Mouse (Mus musculus): ENCODE measurements around the gene Dffb. TPM values are rescaled to one million over a fixed set of nuclear protein-coding genes. Genes with fewer than 3 reads are reported as not detected.
A peak's percentile ranks its signal among the peaks of the same experiment; 100 is the strongest.

Gene Dffb
- total RNA-seq (2021) = 10 to 100 TPM in 1 of 2 experiments, 1 to 10 TPM in 1; 8.3 to 11.9 TPM

DNA sequence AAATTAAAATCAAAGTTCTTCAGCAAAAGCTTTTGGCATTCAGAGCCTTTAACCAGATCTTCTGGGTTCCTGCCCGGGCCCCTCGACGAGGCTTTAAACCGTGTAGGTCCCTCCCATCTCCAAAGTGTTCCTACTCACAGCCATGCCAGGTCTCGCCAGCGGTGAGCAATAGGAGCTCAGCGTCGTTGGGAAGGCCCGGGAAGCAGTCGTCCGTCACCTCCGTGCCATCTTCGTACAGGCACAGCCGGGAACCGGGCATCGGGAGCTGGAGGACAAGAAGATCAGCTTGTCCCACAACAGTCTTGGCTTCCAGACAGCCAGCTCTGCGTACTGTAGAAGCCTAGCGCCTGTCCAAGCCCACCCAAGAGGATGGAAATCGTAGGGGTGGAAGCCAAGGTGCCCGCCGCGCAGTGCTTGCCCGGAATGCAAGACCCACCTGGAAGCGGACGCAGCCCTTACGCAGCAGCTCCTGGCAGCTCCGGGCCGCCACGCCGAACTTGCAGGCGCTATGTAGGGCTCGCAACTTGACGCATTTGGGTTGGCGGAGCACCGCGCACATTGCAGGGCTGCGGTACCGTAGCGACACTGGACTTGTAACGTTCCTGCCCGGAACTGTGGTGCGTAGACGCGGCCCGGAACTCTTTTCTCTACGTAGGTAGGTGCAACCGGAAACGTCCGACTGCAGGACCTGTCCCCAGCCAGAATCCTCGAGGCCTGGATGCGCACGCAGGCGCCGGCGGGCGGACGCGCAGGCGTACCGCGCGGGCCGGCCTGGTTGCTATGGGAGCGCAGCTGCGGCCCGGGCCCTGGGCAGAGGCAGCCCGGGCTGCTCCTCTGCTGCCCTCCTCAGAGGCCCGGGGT is at the start of gene Dffb, which contains the start of gene Cep104:
Gene Dffb (minus strand): TSS at position 696 of the 861 bp plus-strand sequence.
Gene Cep104 (plus strand): TSS at position 764 of the 861 bp plus-strand sequence.
- DNase-seq (ENCODE audit: extremely low spot score in 1 of 2, low spot score in 1 of 2) = peak; percentile 91 to 94

DNA sequence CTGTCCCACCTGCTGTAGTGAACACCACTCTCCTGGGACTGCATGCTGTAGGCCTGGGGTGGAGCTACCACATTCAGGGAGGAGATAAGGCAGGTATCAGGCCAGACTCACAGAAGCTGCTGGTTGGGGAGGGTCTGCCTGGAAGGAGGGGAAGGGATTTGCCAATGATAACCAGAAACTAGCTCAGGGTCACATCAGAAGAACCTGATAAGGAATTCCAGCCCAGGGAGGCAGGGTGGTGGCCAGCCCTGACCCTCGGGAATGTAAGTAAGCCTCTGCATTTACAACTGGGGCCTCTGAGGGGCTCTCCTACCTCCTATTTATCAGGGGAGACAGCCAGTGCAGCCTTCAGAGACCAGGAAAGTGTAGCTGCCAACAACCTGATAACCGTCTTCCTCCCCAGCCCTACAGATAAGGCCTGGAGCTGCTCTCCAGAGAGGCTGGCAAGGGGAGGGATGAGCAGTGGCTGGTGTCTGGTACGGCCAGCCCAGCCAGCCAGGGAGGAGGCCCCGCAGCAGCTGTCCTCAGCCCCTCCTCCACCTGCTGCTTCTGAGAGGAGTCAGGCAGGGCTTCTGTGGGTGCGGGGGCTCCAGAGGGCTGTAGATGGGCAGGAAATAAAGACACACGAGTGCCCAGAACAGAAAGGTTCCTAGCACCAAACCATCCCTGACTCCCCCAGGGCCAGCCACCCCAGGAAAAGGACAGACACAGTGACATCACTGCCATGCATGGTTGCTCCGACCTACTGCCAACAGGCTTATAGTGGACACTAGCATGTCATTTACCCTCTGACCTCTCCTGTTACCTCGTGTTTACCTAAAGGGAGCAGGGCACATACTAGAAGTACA is 49.1 kb upstream of the Dffb start:
- no peak for DNase-seq (ENCODE audit: extremely low spot score in 1 of 2, low spot score in 1 of 2)

DNA sequence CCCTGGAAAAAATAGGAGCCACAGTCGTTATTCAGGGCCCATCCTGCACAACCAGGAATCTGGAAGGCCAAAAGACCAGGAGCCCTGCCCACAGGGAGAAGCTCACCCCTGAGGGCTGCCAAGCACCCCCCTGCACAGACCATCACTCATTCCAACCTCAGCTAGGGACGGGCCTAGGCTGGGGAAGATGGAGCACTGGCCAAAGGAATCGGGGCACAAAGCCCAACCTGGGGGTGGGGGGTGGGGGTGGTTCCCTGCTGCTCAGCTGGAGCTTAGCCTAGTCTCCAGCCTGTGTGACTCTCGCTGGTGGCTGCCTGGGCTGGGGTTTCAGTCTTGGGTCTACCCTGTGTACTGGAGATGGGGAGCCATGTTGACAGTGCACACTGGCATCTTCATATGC is 47.9 kb upstream of the Dffb start:
- no peak for DNase-seq (ENCODE audit: extremely low spot score in 1 of 2, low spot score in 1 of 2)

DNA sequence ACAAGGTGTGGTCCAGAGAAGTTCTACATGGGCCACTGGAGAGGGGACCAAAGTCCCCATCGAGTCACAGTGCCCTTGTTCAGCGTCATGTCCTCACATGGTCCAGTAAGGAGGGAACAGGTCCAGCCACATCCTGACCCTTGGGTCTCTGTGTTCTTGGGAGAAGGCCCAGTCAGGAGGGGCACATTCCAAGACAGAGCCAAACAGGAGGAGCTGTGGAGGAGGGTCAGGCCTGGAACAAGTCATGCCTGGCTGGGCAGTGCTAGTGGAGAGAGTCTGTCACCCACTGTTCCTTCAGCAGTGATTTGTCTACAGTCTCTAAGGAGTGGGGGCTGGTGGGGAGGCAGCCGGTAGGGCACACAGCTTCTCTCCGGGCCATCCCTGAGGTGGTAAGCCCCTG is 47.5 kb upstream of the Dffb start:
- DNase-seq (ENCODE audit: extremely low spot score in 1 of 2, low spot score in 1 of 2) = no peak

DNA sequence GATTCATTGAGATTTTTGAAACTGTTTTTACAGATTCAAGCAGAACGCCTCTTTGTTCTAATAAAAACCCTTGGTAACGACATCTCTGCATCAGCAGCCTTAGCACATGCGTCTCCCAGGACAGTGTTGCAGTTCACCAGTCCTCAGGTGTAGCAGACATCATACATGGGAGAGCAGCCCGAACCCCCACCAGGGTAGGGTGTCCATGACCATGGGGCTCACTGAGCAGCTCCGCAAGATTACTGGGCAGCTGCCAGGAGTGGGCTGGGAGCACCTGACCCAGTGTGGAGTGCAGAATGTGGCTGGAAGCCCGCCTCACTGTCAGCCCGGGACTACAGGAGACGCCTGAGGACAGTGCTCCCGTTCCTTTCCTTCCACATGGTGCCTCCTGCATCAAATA is 46.5 kb upstream of the Dffb start:
- no peak for DNase-seq (ENCODE audit: extremely low spot score in 1 of 2, low spot score in 1 of 2)

DNA sequence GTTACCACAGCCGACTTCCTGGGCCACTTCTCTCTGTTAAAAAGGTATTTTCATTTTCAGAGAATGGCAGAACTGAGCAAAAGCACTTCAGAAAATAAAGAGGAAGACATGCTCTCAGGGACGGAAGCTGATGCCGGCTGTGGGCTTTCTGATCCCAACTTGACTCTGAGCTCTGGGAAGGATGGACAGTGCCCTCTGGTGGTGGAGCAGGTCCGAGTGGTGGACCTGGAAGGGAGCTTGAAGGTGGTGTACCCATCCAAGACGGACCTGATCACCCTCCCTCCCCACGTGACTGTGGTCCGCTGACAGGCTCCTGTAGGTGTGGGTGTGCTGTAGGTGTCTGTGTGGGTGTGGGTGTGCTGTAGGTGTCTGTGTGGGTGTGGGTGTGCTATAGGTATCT is 44.6 kb upstream of the Dffb start:
- peak in 1 of 2 experiments; percentile 62 for DNase-seq (ENCODE audit: extremely low spot score in 1 of 2, low spot score in 1 of 2)

DNA sequence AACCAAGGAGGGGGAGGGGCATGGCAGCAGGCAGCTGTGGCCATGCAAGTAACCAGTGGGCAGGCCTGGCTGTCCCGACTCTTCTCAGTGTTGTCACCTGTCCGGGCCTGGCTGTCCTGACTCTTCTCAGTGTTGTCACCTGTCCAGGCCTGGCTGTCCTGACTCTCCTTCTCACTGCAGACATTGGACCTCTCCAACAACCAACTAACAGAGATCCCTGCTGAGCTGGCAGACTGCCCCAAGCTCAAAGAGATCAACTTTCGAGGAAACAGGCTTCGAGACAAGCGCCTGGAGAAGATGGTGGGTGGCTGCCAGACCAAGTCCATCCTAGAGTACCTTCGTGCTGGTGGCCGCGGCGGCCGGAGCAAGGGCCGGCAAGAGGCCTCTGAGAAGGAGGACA is 40.5 kb upstream of the Dffb start:
- no peak for DNase-seq (ENCODE audit: extremely low spot score in 1 of 2, low spot score in 1 of 2)

DNA sequence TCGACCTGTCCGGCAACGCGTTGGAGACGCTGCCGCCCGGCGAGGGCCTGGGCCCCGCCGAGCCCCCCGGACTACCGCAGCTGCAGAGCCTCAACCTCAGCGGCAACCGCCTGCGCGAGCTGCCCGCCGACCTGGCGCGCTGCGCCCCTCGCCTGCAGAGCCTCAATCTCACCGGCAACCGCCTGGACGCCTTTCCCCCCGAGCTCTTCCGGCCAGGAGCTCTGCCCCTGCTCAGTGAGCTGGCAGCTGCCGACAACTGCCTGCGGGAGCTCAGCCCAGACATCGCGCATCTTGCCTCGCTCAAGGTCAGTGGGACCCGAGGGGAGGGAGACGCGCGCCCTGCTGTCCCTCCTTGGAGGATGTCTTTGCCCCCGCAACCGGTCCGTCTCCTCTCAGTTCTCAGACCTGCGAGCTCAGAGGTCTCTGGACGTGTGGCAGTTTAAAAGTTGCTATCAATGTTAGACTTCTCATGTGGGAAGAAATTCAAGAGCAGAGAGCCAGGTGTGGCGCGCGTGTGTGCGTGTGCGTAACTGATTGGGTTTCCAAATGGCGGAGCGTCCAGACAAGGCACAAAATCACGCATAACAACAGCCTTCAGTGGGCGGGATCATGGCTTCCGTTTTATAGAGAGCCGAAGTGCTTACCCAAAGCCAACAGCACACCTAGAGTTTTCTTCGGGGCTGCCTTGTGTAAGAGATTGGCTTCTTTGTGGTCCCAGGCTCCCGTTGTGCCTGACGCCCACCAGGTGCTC is 37.4 kb upstream of the Dffb start:
- no peak for DNase-seq (ENCODE audit: extremely low spot score in 1 of 2, low spot score in 1 of 2)

DNA sequence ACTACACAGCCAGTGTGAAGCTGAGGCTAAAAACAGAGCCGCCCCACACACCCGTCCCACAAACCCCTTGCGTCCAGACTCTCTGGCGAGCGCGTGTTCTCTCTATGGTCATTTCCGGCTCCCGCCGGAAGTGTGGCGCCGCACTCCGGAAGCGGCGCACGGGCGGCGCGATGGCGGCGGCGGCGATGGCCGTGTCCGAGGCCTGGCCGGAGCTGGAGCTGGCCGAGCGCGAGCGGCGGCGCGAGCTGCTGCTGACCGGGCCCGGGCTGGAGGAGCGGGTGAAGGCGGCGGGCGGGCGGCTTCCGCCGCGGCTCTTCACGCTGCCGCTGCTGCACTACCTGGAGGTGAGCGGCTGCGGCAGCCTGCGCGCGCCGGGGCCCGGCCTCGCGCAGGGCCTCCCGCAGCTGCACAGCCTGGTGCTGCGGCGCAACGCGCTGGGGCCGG is 36.7 kb upstream of the Dffb start, which contains the start of gene Lrrc47:
Gene Lrrc47 (plus strand): TSS at position 86 of the 444 bp plus-strand sequence.
- peak; percentile 69 to 77 for DNase-seq (ENCODE audit: extremely low spot score in 1 of 2, low spot score in 1 of 2)

DNA sequence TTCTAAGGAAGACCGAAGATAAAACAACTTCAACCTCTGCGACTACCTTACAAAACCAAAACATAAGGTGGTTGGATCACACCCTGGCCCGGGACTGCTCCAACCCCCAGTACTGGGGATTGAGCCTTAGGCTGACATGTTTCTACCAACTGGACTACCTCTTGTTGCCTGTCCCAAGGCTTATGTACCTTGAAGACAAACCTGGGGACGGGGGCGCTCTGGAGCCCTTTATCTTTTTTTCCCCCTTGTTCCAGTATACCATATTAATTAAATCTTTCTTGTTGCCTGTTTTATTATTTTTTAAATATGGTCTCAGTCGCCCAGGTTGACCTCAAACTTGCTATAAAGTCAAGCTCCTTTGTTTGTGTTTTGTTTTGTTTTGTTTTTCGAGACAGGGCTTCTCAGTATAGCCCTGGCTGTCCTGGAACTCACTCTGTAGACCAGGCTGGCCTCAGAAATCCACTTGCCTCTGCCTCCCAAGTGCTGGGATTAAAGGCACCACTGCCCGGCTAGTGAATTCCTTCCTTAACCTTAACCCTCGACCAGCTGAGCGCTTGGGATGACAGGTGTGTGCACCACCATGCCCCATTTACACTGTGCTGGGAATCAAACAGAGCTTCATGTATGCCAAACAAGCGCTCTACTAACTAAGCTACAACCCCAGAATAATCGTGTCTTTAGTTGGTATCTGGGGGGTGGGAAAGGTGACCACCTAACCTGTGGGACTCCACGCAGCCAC is 36.1 kb upstream of the Dffb start:
- DNase-seq (ENCODE audit: extremely low spot score in 1 of 2, low spot score in 1 of 2) = no peak

DNA sequence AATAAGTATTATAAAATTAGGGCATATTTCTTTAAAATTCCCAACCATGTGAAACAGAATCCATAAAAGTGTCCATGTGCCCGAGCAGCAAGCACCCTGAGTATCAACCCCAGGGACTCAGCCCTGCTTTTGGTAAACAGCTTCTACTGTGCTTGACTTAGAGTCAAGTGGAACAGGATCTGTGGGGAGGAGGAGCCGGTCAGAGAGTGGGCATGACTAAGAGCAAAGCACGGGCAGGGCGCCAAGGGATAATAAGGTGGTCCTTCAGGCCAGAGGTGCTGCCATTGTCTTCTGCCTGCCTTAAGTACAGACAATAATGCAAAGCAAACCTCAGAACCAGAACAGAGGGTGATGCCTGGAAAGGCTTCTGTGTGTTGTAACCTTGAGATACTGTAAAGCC is 32.8 kb upstream of the Dffb start:
- DNase-seq (ENCODE audit: extremely low spot score in 1 of 2, low spot score in 1 of 2) = no peak

DNA sequence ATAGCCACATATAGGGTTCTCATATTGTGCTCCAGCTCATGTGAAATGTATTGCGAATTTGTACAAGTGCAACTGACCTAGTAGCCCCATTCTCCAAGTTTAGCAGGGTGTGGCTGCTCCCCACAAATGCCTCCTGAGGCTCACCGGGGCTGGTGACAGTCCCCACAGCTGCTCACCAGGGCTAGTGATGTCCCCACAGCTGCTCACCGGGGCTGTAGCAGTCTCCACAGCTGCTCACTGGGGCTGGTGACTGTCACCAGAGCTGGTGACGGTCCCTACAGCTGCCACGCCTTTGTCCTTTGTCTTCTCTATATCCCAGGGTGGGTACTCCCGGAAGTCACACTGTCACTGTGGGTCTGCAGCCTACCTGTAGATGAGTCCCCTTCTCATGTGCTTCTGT is 31.3 kb upstream of the Dffb start:
- no peak for DNase-seq (ENCODE audit: extremely low spot score in 1 of 2, low spot score in 1 of 2)

DNA sequence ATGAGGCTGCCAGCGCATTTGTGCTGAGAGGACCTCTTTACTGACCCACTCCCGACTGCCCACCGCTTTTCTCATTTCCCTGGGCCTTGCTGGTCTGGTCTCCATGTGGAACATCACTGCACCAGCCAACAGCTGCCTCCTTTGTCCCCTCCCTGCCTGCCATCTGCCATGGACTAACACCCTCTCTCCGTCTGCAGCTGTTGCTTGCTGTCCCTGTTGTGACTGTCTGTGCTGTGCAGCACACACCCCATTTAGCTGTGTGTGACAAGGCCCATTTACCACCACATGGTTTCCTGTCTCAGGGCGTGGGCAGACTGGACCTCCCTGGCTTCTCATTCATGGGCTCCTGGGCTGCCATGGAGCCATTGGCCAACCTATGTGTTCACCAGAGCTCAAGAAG is 30.6 kb upstream of the Dffb start:
- no peak for DNase-seq (ENCODE audit: extremely low spot score in 1 of 2, low spot score in 1 of 2)

DNA sequence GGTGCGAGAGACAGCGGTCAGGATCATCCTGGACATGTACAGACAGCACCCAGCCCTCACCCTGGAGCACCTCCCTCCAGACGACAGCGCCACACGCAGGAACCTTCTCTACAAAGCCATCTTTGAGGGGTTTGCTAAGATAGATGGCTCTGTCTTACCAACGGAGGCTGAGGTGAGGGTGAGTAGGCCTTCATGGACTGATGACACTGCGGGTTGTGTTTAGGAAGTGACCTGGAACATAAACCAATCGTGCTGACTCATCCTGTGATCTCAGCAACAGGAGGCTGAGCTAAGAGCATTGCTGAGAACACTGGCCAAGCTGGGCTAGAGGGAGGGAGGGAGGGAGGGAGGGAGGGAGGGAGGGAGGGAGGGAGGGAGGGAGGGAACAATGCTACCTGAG is 18.6 kb upstream of the Dffb start:
- no peak for DNase-seq (ENCODE audit: extremely low spot score in 1 of 2, low spot score in 1 of 2)

DNA sequence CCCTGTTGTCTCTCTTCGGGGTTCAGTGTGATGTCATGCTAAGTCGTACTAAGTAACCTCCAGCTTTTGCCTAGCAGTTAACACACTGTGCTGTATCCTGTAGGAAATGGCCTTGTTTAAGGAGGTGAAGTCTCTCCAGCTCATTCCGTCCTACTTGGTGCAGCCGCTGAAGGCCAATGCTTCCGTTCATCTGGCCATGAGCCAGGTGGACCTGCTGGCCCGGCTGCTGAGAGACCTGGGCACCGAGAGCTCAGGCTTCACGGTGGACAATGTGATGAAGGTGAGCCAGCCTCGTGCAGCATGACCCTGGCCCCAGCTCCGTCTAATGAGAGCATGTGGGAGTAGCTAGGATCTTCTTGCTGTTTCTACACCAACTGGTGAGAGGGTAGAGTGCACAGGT is 17.8 kb upstream of the Dffb start:
- no peak for DNase-seq (ENCODE audit: extremely low spot score in 1 of 2, low spot score in 1 of 2)

DNA sequence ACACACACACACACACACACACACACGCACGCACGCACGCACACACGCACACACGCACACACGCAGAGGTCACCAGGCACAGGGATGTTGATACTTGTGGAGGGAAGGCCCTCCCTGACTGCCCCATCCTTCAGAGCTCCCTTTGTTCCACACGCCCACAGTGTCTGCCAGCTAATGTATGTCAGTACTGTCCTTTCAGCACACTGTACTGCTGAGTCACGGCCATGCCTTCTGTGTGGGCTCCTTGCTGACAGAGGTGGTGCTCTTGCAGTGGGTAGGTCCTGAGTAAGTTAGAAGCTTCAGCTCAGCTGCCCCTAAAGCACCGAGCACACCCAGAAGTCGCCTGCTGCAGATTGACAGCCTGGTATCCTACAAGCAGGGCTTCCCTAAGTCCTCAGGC is 5.5 kb upstream of the Dffb start:
- DNase-seq (ENCODE audit: extremely low spot score in 1 of 2, low spot score in 1 of 2) = no peak

DNA sequence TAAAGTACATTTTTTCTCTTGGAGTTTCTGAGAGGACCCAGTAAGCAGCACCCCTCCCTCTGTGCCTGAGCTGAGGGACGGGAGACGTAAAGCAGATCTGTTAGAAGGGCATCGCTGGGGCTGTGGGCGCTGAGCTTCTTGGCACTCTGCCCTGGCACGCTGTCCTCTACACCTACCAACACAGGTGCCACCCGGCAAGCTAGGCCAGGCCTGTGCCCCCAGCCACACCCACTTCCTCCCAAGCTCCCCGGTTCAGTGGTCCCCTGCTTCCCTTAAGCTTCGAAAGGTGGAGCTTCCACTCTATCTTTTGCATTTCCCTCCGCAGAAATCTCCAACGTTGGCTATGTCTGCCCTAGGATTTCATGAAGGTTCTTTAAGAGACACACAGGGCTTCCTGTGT is 4.3 kb upstream of the Dffb start:
- DNase-seq (ENCODE audit: extremely low spot score in 1 of 2, low spot score in 1 of 2) = no peak

DNA sequence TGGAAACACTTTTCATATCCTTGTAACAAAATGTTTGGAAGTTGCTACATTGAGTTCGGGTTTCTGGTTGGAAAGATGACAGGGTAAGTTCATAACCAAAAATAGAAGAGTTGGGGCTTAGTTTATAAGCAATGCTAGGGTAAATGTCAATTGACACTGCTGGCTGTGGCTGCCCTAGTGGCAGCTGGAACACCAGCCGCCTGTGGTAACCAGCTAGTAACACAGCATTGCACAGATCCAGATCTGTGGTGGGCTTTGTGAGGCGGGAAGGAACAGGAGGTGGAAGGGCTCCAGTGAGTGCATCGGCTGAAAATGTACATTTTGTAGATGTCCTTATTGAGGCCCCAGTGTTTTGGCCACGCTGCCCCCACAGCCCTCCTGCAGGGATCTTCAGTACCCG is 842 bp upstream of the Dffb start:
- no peak for DNase-seq (ENCODE audit: extremely low spot score in 1 of 2, low spot score in 1 of 2)

DNA sequence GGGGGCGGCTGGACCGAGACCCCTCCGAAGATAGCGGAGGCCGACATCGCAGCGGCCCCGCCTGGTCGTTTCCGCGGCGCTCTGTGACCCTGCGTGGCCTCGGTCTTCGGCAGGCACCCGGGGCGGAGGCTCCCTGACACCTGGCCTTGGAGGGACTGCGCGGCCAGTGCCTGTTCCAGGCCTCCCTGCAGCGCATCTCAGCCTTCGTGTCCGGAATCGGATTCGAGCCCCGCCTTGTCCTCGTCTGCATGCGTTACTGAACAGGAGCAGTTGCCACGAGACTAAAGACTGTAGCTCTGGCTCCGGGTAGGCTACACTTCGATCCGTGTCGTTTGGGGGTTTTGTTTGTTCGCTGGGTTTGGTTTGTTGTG is 351 bp upstream of the Dffb start:
- no peak for DNase-seq (ENCODE audit: extremely low spot score in 1 of 2, low spot score in 1 of 2)

DNA sequence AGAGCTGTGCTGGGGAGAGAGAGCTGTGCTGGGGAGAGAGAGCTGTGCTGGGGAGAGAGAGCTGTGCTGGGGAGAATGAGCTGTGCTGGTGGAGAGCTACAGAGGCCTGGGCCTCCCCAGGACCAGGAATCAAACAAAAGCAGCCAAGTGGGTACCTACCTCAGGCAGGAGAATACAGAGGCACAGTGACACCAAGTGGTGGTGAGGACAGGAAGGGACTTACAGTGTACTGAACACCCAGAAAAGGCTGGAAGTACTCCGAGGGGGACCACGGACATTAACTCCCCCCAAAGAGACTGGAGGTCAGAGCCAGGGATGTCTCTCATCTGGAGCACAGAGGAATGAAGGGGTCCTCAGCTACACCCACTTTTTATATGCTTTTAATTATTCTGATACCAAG is 6.9 kb downstream of the Dffb start:
- no peak for DNase-seq (ENCODE audit: extremely low spot score in 1 of 2, low spot score in 1 of 2)
